Mouse (Mus musculus) ES-E14 (cell line): ENCODE results near the gene Olfr1395. TPM values are rescaled to one million over a fixed set of nuclear protein-coding genes. Genes with fewer than 3 reads are reported as not detected.

Source experiments
- DNase-seq: peaks from one replicate; pipeline ENCODE4 v3.0.0-alpha.2; 2013; ENCODE audit warnings: low read depth, low spot score
- H3K27ac ChIP-seq: 2 replicates; pipeline ENCODE4 v1.5.1; 2012; ENCODE audit warnings: low read depth, mild to moderate bottlenecking, low read length, moderate library complexity, mixed read lengths; ENCODE audit not compliant: poor library complexity, insufficient read depth, severe bottlenecking
- H3K36me3 ChIP-seq: 2 replicates; pipeline ENCODE4 v1.6.1; 2012; ENCODE audit warnings: mild to moderate bottlenecking, low read length, moderate library complexity, mixed read lengths; ENCODE audit not compliant: control insufficient read depth, poor library complexity, insufficient read depth, severe bottlenecking
- H3K4me1 ChIP-seq, 2 experiments: fragments of 150-350 bp in 1 of 2; sonication (generic) in 1 of 2; 2 replicates each; pipeline ENCODE4 v1.6.1; 2012; ENCODE audit warnings: low read length in 2 of 2, mild to moderate bottlenecking in 1 of 2, mixed read lengths in 1 of 2; ENCODE audit not compliant: control insufficient read depth in 2 of 2, insufficient read depth in 2 of 2, poor library complexity in 1 of 2
- H3K4me3 ChIP-seq, 2 experiments: fragments of 150-350 bp in 1 of 2; sonication (generic) in 1 of 2; 2 replicates each; pipeline ENCODE4 v1.5.1; 2012; ENCODE audit warnings: low read length in 2 of 2, low read depth in 1 of 2, mild to moderate bottlenecking in 1 of 2, mixed read lengths in 1 of 2; ENCODE audit not compliant: insufficient read depth in 1 of 2, poor library complexity in 1 of 2, severe bottlenecking in 1 of 2
- H3K9ac ChIP-seq: 2 replicates; pipeline ENCODE4 v1.6.1; 2012; ENCODE audit warnings: low read depth, mild to moderate bottlenecking, low read length, mixed read lengths; ENCODE audit not compliant: poor library complexity, insufficient read depth, severe bottlenecking
- H3K9me3 ChIP-seq: fragments of 150-350 bp; sonication (generic); 2 replicates; pipeline ENCODE4 v1.6.1; 2012; ENCODE audit warnings: low read depth, mild to moderate bottlenecking, low read length; ENCODE audit not compliant: control insufficient read depth, insufficient read depth
- CHD2 ChIP-seq: IDR thresholded peaks from 2 replicates; pipeline ENCODE4 v1.6.1; 2014; ENCODE audit warnings: mild to moderate bottlenecking, low read depth, low read length, inconsistent platforms
- HCFC1 ChIP-seq: IDR thresholded peaks from 2 replicates; pipeline ENCODE4 v1.6.1; 2012; ENCODE audit warnings: low read length, inconsistent platforms, borderline replicate concordance; ENCODE audit not compliant: insufficient read depth
- MAFK ChIP-seq: IDR thresholded peaks from 2 replicates; pipeline ENCODE4 v1.6.1; 2014; ENCODE audit warnings: mild to moderate bottlenecking, low read depth, low read length, inconsistent platforms; ENCODE audit not compliant: insufficient read depth
- ZC3H11A ChIP-seq: IDR thresholded peaks from 2 replicates; pipeline ENCODE4 v1.6.1; 2012; ENCODE audit warnings: low read depth, mild to moderate bottlenecking, inconsistent platforms, low read length, borderline replicate concordance
- ZNF384 ChIP-seq: IDR thresholded peaks from 2 replicates; pipeline ENCODE4 v1.6.1; 2012; ENCODE audit warnings: low read depth, low read length, inconsistent platforms
- in situ Hi-C, 2 experiments: fragments of 600-800 bp; cut with MboI; formaldehyde crosslinking; loops; one replicate each; pipeline ENCODE4 v1.15.1; 2025; ENCODE audit warnings: low sequenced_read_pairs in 2 of 2, inconsistent platforms in 1 of 2; ENCODE audit not compliant: unreplicated experiment in 2 of 2
- total RNA-seq: library from RNA; depleted of rRNA; stranded (reverse); fragments of 300-350 nt; gene quantifications from 2 replicates; pipeline ENCODE4 v1.2.3, GENCODE M21; 2012; rRNA removed

Gene Olfr1395
- total RNA-seq: not detected in 2 replicates

DNA sequence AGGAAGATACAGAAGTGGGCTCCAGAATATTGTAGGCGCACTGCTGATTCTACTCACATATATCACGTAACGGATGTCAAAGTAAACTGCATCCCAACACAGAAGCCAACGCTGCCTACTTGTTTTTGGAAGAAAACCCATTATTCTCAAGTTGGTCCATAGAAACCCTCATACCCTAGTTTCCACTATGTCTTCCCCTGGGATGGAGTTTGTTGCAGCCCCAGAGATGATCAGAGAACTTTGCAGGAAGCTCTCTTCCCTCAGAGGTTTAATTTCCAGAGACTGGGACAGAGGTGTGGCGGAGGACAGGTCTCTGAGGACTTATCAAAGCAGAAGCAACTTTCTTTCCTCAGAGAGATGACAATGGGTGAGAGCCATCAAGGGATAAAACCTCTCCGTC is at the start of gene Olfr1395:
Olfr1395 (plus strand) TSS at position 301 of the 400 bp plus-strand sequence.
- Histone ChIP-seq H3K36me3 (no peaks in the 10 kb centered on the region), H3K27ac (no peak within 1 kb of the TSS), H3K4me1 (no peaks in the 10 kb centered on the region)

DNA sequence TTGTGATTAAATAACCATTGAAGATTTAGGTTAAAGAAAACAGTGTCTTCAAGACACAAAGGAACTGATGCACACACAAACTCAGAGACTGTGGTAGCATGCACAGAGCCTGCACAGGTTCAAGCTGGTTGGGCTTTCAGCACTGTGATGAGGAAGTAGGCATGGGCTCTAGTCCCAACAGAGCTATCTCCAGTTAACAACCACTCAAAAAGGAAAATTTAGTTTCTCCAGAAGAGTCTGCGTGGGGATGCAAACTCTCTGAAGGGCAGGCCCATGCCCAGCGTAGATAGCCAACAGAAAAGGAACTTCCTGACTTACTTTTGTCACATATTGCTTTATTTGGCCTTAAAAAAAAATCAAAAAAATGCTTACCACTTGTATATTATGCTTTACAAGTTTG is 49.3 kb upstream of the Olfr1395 start:
- TF ChIP-seq ZC3H11A (no peak), MAFK (no peak), HCFC1 (no peak), ZNF384 (no peak), CHD2 (no peak)
- no peaks in the 10 kb centered on the region for H3K36me3 ChIP-seq
- no peak overlapping the region for H3K27ac ChIP-seq
- no peak for DNase-seq
- H3K9ac ChIP-seq: no peak overlapping the region
- peaks cover 0 to 2% of the 10 kb centered on the region in 2 experiments; a peak in 1 of 4 replicates for H3K4me1 ChIP-seq
- H3K9me3 ChIP-seq: no peaks in the 10 kb centered on the region
- H3K4me3 ChIP-seq: no peak overlapping the region
- in situ Hi-C loops: no loop called here

More for the DNA sequence above, at the start of gene Olfr1395:
- TF ChIP-seq ZNF384 (no peak), ZC3H11A (no peak), MAFK (no peak), HCFC1 (no peak), CHD2 (no peak)
- no peaks in the 10 kb centered on the region for H3K9me3 ChIP-seq
- no peak for DNase-seq
- in situ Hi-C loops: no loop called here
- H3K4me3 ChIP-seq: no peak within 1 kb of the TSS
- no peak within 1 kb of the TSS for H3K9ac ChIP-seq

DNA sequence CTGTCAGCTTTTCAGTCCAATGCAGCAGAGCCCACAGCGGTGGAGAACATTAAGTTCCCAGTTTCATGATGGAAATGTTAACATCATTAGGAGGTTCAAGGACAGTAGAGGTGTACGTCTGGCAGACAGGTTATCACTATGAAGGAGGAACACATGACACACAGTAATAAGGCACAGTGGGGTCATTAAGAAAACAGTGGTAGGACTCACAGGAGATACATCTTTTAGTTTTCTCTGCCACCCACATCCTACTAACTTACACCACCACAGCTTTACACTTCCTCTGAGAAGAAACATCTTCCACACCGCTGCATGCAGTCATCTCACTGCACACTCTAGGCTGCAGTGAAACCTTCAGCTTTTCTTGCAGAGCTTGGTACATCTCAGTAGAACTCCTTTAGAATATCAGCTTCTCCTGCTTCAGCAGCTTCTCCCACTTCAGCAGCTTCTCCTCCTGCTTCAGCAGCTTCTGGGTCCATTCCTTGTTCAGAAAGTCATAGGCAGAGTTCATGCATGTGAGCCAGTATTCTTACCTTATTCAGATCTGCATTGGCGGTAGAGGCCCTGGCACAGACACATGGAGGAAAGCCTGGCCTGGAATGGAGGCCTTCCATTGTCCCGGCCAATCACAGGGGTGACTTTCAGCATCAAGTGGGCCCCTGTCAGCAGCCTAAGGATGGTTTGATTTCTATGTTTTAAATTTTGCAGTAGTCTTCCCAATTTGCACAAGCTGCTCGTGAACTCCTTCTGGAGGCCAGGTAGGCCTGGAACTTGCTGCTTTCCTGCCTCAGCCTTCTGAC is 48.0 kb upstream of the Olfr1395 start:
- no peak overlapping the region for H3K9ac ChIP-seq
- in situ Hi-C loops: no loop called here
- TF ChIP-seq ZC3H11A (no peak), HCFC1 (no peak), MAFK (no peak), ZNF384 (no peak), CHD2 (no peak)
- no peak overlapping the region for H3K27ac ChIP-seq
- H3K9me3 ChIP-seq: no peaks in the 10 kb centered on the region
- no peaks in the 10 kb centered on the region for H3K36me3 ChIP-seq
- no peaks in the 10 kb centered on the region for H3K4me1 ChIP-seq
- DNase-seq: no peak
- H3K4me3 ChIP-seq: no peak overlapping the region

DNA sequence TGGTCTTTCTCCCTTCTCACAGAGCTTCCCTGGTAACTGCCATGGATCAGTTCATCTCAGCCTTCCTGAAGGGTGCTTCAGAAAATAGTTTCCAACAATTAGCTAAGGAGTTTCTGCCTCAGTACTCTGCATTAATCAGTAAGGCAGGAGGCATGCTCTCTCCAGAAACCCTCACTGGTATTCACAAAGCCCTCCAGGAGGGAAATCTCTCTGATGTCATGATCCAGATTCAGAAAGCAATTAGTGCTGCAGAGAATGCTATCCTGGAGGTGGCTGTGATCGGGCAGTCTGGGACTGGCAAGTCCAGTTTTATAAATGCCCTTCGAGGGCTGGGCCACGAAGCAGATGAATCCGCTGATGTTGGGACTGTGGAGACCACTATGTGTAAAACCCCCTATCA is 46.7 kb upstream of the Olfr1395 start:
- in situ Hi-C loops: loop anchor here in 1 of 2 experiments (5.0 kb wide), 1 partner anchor 223 kb away; the partner anchor contains the start of gene Irgm1
- Histone ChIP-seq H3K36me3 (no peaks in the 10 kb centered on the region), H3K4me3 (no peak overlapping the region), H3K4me1 (no peaks in the 10 kb centered on the region), H3K27ac (no peak overlapping the region), H3K9me3 (no peaks in the 10 kb centered on the region), H3K9ac (no peak overlapping the region)
- DNase-seq: no peak
- TF ChIP-seq ZNF384 (no peak), HCFC1 (no peak), CHD2 (no peak), MAFK (no peak), ZC3H11A (no peak)

DNA sequence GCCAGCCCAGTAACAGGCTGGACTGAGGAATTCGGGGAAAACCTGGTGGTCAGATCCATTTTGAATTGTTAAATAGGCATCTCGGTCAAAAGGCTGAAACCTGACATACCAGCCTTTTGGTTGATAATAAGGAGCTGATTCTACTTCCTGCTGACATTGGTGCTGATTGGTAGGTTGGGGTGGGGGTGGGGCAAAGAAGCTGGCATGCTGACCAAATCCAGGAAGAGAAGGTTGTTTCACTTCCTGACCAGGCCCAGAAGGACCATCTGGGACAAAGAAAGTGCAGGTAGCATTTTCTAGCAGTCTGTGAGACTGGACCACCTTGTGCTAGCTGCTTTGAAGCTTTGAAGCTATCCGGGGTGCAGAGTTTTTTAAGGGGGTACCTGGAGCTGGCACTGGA is 41.7 kb upstream of the Olfr1395 start:
- no peak for DNase-seq

More for the DNA sequence above, 41.7 kb upstream of the Olfr1395 start:
- Histone ChIP-seq H3K36me3 (no peaks in the 10 kb centered on the region), H3K27ac (no peak overlapping the region), H3K4me1 (no peaks in the 10 kb centered on the region), H3K9ac (no peak overlapping the region), H3K9me3 (no peaks in the 10 kb centered on the region), H3K4me3 (no peak overlapping the region)
- no peak for TF ChIP-seq ZC3H11A
- TF ChIP-seq MAFK: no peak
- TF ChIP-seq CHD2: no peak
- no peak for TF ChIP-seq HCFC1
- no peak for TF ChIP-seq ZNF384
- in situ Hi-C loops: loop anchor here in 1 of 2 experiments (10.0 kb wide), 1 partner anchor 326 kb away; no protein-coding TSS in a partner anchor
